Mouse (Mus musculus) CH12F3 (cell line): ENCODE measurements around the gene 1700029H14Rik.

ENCODE experiments used
- in situ Hi-C: fragments of 300-500 bp; cut with MboI; formaldehyde crosslinking; loops from 2 replicates; pipeline ENCODE4 v1.14.3; 2020; ENCODE audit warnings: low sequenced_read_pairs

The 1700029H14Rik gene

GRCm38 (mm10) chr8:13548235-13548634, 14.0 kb downstream of the 1700029H14Rik start:
- in situ Hi-C loops = no loop called here

- in situ Hi-C loops = no loop called here
Observed at GRCm38 (mm10) chr8:13546421-13546820, 15.8 kb downstream of the 1700029H14Rik start.

GRCm38 (mm10) chr8:13541526-13541925, 20.7 kb downstream of the 1700029H14Rik start:
- in situ Hi-C loops = no loop called here

- in situ Hi-C loops = no loop called here
Observed at GRCm38 (mm10) chr8:13540122-13540521, 22.1 kb downstream of the 1700029H14Rik start.

- in situ Hi-C loops = no loop called here
Observed at GRCm38 (mm10) chr8:13538821-13539220, 23.4 kb downstream of the 1700029H14Rik start.

GRCm38 (mm10) chr8:13537102-13537501, 25.2 kb downstream of the 1700029H14Rik start:
- in situ Hi-C loops = no loop called here

- in situ Hi-C loops = no loop called here
Observed at GRCm38 (mm10) chr8:13533123-13533522, 29.1 kb downstream of the 1700029H14Rik start.

GRCm38 (mm10) chr8:13531602-13532171, 30.6 kb downstream of the 1700029H14Rik start:
- in situ Hi-C loops = no loop called here

GRCm38 (mm10) chr8:13530941-13531340, 31.3 kb downstream of the 1700029H14Rik start:
- in situ Hi-C loops = no loop called here

GRCm38 (mm10) chr8:13530401-13530800, 31.9 kb downstream of the 1700029H14Rik start:
- in situ Hi-C loops = no loop called here

- in situ Hi-C loops = no loop called here
Observed at GRCm38 (mm10) chr8:13529891-13530316, 32.4 kb downstream of the 1700029H14Rik start.

GRCm38 (mm10) chr8:13529011-13529840, 33.0 kb downstream of the 1700029H14Rik start:
- in situ Hi-C loops = no loop called here

- in situ Hi-C loops = no loop called here
Observed at GRCm38 (mm10) chr8:13521392-13521791, 40.9 kb downstream of the 1700029H14Rik start.

GRCm38 (mm10) chr8:13520349-13520748, 41.9 kb downstream of the 1700029H14Rik start:
- in situ Hi-C loops = no loop called here

GRCm38 (mm10) chr8:13519503-13519902, 42.8 kb downstream of the 1700029H14Rik start:
- in situ Hi-C loops = no loop called here

GRCm38 (mm10) chr8:13517284-13517781, 44.9 kb downstream of the 1700029H14Rik start:
- in situ Hi-C loops = no loop called here

GRCm38 (mm10) chr8:13516728-13517127, 45.5 kb downstream of the 1700029H14Rik start:
- in situ Hi-C loops = no loop called here

GRCm38 (mm10) chr8:13516011-13516442, 46.2 kb downstream of the 1700029H14Rik start:
- in situ Hi-C loops = no loop called here

GRCm38 (mm10) chr8:13513556-13514370, 48.5 kb downstream of the 1700029H14Rik start:
- in situ Hi-C loops = no loop called here

GRCm38 (mm10) chr8:13512677-13513076, 49.6 kb downstream of the 1700029H14Rik start:
- in situ Hi-C loops = no loop called here

GRCm38 (mm10) chr8:13512016-13512415, 50.2 kb downstream of the 1700029H14Rik start:
- in situ Hi-C loops = no loop called here
